Mouse (Mus musculus): ENCODE data around the gene Fbrsl1. TPM values are rescaled to one million over a fixed set of nuclear protein-coding genes. Genes with fewer than 3 reads are reported as not detected.

Gene Fbrsl1
- total RNA-seq (2021) = 10 to 100 TPM; 82.5 to 90.6 TPM
- long read RNA-seq, transcript Fbrsl1-204 (1 exons, 1,988 nt) = major isoform, 6 of 18 reads
- long read RNA-seq, partial matches to known transcripts = 1 of 18 reads
- long read RNA-seq, other reads (novel, unspliced or antisense) = 6 of 18 reads

DNA sequence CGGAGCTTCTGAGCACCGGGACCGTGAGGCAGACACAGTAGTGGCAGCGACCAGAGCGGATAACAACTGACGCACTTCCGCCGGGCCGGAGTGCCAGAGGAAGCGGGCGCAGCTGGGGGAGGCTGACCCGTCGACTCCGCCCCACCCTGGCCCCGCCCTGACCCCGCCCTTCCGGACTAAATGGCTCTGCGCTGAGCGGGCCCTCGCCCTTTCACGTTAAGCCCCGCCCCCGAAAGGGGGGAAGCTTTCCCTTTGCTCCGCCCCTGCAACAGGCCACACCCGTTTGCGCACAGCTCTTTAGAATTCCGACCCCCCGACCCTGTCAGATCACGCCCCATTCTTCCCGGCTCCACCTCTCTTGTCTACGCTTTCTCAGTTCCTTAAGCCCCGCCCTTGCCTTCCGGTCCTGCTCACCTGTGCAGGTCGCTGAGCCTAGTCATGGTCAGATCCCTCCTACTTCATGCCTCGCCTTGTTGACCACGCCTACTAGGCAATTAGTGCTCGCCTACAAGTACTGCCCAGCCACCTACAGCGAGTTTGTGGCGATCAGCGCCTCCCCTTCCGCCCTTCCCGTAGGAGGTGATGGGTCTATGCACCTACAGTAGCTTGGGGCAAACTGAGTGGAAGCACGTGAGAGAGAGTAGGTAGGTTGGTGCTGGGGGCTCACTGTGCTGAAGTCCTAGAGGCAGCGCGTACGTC lies at the start of gene Fbrsl1:
Fbrsl1 (minus strand) TSS at position 68 of the 699 bp plus-strand sequence.
- peak; percentile 88 to 94 for DNase-seq (ENCODE audit: low spot score in 2 of 2)

DNA sequence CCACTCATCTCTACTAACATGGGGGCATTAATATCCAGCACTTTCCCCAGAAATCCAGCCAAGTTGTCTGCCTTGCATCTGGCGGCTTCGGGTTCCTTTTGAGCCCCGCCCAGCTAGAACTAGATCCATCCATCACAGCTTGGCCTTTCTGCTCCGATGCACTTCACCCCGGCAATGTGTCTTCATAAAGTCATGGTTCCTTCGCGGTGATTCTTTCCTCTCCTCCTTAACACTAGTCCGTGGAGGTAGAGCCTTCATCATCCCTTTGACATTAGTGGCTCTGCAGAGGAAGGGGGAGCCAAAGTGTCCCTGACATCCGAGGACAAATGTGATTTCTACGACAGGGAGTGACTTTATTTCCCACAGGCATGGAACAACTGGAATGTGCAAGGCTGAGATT lies 49.8 kb upstream of the Fbrsl1 start:
- DNase-seq (ENCODE audit: low spot score in 2 of 2) = no peak

DNA sequence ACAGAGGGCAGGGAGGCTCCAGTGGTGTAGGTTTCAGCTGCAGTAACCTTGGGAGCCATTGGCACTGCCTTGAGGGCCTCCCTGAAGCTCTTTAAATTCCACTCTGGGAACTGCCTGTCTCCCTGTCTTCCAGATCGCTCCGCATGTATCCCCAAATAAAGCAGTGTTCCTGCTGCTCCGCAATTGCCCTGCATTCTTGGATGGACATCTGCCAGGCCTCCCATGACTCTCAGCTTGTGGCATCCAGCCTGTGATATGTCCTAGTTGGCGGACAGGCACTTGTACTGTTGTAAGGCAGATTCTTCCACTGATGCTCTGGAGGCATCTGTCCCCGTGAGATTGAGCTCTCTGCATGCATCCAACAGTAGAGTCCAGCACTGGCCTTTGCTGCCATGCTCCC lies 49.3 kb upstream of the Fbrsl1 start:
- no peak for DNase-seq (ENCODE audit: low spot score in 2 of 2)

DNA sequence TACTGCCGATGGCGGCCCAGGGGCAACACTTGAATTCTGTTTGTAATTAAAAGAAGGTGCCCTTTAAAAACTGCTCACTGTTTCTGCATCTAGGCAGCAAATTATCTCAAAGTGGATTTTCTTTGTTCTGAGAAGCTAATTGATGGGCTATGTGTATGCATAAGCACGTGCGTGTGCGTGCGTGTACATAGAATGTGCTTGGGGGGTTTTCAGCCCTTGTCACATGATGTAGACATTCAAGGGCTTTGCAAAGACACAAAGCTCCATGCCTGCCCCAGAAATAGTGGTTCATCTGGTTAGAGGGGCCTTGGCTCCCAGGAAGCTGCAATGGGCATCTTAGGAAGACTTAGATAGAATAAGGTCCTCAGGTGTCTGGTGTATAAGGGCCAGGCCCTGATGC lies 46.7 kb upstream of the Fbrsl1 start:
- DNase-seq (ENCODE audit: low spot score in 2 of 2) = no peak

DNA sequence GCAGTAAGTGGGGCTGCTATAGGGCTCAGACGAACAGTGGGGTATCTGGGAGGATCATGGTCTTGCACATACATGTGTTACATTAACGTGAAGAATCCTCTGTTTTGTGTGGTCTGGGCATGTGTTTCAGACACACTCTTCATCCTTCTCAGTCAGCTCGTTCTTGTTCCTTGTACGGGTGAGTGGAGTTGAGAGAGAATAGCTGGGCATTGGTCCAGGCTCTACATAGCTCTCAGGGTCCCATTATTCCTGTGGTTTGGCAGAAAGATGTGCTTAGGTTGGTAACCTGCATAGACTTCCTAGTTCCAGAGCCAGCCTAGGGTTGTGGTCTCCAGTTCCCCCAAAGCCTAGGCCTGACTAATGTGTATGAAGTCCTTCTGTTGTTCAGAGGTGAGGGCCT lies 46.1 kb upstream of the Fbrsl1 start:
- DNase-seq (ENCODE audit: low spot score in 2 of 2) = no peak

DNA sequence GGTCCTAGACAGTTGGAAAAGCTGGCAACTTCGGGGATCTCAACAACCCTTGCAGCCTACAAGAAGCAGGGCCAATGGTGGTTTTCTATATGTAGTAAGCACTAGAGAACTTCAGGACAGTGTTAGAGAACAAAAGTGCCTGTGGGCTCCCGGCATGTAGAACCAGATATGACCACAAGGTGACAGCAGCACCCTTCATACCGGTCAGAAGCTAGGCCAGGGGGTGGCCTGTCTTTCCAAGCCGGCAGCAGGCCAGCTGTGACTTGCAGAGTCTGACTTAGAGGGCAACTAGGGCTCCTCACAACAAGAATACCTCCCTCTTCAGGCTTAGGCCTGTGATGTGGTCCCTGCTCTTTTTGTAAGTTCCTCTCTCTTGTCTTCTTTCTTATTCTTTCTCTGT lies 45.5 kb upstream of the Fbrsl1 start:
- peak; percentile 82 to 85 for DNase-seq (ENCODE audit: low spot score in 2 of 2)

DNA sequence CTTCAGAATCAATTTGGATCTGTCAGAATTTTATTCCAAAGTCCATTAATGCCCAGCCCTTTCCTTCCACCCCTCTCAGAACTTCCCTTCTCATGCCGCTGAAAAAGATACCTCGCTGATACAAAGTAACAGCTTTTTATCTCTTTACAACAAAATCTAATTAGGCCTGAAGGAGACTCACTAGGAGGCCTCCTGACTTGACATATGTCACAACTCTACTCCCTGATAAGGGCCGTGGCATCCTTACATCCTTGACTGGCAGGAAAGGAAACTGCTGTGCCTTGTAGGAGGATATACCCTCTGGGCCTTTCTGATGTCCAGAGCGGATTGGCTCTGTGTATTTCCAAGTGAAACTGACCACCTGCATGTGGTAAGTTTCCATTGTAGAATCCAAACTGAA lies 41.3 kb upstream of the Fbrsl1 start:
- DNase-seq (ENCODE audit: low spot score in 2 of 2) = no peak

DNA sequence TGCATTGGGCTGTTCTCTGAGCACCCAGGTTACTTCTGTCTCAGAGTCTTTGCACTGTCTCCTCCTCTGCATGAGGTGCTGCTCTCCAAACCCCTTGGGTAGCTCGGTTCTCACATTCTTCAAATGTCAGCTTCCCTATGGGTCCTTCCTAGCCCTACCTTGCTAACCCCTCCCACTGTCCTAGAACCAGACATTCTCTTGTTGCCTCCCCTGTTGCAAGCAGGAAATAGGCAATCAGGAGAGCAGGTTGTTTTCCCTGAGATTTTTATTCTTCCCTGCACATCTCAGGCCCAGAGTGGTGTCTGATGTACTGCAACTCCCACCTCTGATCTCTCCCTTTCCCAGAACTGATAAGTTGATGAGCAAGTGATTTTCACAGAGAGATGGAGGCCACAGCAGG lies 39.6 kb upstream of the Fbrsl1 start:
- DNase-seq (ENCODE audit: low spot score in 2 of 2) = no peak

DNA sequence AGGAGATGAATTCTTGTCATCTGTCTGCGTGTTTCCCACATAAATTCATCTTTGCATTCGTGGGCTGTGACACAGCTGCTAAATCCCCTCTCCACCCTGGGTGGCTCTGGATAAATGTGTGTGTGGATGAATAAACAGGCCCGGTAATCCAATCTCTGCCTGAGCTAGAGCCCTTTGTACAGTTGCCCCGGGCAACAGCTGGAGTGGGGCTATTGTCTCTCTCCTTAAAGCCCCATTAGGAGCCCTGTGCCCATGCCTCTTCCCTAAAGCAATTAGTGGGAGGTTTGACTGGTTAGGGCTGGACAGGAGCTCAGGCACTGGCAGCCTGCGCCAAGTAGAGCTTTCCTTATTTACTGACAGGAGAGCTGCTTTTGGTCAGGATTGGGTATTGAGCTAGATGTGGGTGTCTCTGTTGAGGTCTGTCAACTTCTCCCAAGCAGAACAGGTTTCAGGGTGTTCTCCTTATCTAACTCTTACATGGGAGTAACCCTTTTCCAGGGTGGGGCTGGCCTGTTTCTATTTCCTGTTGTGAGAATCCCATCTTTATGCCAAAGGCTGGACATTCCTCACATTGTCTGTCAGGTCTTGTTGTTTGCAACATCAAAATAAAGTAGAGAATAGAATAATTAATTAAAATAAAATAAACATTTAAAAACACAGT lies 38.5 kb upstream of the Fbrsl1 start:
- DNase-seq (ENCODE audit: low spot score in 2 of 2) = no peak

DNA sequence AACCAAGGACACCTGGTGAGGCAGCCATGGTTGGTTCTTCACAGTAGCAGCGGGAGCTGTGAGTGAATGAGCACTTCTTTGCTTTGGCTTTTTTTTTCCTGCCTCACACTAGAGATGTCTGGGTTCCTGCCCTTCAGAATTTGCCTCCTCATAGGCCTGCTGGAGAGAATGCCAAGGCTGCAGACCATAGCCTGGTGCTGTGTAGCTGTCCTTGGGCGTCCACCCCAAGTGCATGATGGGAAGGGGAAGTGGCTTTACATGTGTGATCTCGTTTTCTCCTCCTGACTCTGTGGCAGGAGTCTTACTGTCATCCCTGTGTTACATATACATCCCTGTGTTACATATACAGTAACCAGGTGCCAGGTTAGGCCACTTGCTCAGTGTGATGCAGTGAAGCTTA lies 36.4 kb upstream of the Fbrsl1 start:
- no peak for DNase-seq (ENCODE audit: low spot score in 2 of 2)

DNA sequence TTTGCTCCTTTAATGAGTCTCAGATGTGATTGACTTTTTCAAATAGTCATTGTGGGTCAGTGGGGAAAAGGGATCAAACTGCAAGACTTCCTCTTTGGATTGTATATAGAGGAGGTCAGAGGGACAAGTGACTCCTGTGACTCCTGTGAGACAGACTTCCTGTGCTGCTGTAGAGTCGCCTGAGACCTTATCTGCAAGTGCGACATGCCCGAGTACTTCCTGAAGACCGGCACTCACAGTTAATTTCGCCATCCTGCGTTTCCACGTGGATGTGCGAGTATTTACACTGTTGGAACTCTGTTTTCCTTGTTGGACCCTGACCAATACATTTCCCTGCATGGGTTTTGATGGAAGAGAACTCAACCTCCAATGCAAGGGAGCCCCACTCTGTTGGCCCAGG lies 30.9 kb upstream of the Fbrsl1 start:
- no peak for DNase-seq (ENCODE audit: low spot score in 2 of 2)

DNA sequence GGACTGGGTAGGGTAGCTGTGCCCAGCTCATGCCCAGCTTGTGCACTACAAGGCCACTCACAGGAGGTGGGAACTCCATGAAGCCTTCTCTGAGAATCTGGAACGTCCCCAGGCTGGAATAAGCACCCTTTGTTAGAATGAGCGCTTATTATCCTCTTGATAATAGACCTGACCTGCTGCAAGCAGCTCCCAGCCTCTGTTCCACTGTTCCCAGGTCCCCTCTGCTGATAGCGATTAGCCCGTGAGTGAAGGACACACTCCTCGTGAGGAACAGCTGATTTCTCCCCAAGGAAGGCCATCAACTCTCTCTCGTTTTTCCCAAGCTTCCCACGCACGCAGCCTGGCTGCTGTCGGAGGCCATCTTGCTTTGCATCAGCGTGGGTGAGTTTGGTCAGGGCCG lies 25.9 kb upstream of the Fbrsl1 start:
- DNase-seq (ENCODE audit: low spot score in 2 of 2) = no peak

DNA sequence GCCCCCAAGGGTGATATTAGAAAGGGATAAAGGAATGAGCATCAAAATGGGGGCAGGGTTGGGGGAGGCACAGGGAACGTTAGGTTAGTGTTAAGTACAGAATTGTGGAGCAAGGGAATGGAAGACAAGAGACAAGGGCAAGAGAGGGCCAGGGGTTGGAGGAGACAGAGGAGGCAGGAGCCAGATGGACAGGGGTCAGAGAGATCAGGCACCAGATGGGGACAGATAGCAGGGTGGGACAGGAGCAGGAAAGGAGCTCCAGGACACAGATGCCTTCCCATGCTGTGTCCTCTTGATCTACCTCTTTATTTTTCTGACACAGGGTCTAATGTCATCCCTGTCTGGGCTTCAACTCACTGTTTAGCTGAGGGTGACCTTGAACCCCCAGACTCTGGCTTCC lies 24.5 kb upstream of the Fbrsl1 start:
- DNase-seq (ENCODE audit: low spot score in 2 of 2) = no peak

DNA sequence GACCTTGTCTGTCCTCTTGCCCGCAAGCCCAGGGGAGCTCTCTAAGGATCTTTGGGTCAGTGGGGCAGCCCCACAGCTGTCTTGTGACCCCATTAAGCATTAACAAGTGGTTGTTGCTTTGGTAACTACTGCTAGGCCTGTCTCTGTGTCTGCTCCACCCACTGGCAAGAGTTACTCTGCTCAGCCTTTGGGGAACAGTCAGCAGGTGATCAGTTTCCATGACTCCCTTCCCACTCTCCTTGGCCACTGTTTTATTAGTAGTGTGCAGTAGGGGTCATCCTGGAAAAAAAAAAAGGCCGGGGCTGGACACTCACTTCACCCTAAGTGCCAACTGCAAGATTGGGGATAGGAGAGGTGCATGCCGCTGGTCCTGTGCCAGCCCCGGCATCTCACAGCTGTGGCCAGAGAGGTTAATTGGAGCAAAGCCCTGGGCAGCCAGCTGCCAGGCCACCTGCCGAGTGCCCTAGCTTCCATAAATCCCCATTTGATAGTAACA lies 23.7 kb upstream of the Fbrsl1 start:
- DNase-seq (ENCODE audit: low spot score in 2 of 2) = peak in 1 of 2 experiments; percentile 25

DNA sequence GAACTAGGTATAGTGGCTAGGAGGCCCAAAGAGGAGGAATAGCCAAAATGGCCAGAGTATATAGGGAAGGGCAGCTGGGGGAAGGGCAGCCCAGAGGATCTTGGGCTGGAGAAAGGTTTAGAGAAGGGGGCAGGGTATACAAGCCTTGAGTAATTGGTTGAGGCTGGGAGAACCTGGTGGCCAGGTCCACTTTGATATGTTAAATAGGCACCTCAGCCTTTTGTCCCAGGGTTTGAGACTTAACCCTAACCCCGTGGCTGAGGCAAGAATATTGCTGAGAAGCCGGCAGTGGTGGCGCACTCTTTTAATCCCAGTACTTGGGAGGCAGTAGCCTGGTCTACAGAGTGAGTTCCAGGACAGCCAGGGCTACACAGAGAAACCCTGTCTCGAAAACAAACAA lies 23.0 kb upstream of the Fbrsl1 start:
- DNase-seq (ENCODE audit: low spot score in 2 of 2) = no peak

DNA sequence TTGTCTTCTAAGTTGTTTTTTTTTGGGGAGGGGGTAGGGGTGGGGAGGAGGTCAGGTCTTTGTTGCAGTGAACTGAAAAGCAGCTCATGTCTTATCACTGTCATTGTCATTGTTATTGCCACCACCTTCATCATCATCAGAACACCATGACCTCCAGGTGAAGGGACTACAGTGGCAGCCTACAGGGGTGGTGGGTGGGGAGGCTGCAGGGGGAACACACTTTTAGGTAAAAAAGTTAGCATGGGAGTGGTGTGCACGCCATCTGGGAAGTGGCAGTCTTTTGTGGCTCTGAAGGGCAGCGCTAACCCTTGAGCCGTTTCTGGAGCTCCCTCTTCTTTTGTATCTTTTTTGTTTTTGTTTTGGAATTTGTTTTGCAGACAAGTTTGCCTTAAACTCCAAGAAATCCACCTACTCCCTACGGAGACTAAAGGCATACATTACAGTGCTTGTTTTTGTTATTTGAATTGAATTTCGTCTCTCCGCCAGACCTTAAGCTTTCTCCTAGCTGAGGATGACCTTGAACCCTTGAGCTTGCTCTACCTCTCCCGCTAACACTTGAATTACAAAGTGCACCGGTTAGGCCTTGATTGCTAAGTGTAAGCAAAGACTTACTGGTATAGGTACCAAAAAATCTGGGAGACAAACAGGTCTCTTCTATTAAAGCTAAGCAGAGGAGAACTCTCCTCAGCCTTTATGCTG lies 21.1 kb upstream of the Fbrsl1 start:
- DNase-seq (ENCODE audit: low spot score in 2 of 2) = no peak

DNA sequence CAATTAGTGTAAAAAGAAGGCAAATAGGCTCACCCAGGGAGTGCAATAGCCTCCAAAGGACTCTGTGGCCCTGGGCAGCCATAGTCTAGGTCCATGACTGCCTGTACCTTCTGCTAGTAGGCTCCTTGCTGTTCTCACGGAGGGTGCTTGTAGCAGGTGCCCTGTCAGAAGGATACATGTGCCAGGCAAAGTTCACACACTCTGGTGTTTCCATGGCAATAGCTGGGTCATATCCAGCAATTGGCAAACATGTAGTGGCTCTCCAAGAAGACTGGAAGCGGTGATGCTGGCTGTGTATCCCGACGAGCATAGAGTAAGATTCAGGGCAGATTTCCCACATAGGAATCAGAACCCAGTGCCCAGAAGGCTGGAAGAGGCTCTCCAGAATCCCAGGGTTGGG lies 20.0 kb upstream of the Fbrsl1 start:
- no peak for DNase-seq (ENCODE audit: low spot score in 2 of 2)

DNA sequence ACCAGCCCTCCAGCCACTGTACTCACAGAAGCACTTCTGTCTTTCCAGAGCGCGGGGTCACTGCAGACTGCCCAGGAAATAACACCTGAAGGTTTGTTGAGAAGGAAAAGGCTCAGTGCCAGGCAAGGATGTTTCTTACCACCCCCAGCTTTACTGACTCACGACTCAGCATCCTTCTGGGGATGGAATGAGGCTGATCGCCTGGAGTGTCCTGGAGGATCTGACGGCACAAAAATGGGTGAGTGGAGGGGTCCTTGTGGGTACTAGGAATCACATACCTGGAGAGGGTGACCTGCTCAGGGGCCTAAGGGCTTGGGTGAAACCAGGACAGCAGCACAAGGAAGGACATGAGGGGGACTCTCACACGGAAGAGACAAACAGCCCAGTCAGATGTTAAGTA lies 19.4 kb upstream of the Fbrsl1 start:
- DNase-seq (ENCODE audit: low spot score in 2 of 2) = no peak

DNA sequence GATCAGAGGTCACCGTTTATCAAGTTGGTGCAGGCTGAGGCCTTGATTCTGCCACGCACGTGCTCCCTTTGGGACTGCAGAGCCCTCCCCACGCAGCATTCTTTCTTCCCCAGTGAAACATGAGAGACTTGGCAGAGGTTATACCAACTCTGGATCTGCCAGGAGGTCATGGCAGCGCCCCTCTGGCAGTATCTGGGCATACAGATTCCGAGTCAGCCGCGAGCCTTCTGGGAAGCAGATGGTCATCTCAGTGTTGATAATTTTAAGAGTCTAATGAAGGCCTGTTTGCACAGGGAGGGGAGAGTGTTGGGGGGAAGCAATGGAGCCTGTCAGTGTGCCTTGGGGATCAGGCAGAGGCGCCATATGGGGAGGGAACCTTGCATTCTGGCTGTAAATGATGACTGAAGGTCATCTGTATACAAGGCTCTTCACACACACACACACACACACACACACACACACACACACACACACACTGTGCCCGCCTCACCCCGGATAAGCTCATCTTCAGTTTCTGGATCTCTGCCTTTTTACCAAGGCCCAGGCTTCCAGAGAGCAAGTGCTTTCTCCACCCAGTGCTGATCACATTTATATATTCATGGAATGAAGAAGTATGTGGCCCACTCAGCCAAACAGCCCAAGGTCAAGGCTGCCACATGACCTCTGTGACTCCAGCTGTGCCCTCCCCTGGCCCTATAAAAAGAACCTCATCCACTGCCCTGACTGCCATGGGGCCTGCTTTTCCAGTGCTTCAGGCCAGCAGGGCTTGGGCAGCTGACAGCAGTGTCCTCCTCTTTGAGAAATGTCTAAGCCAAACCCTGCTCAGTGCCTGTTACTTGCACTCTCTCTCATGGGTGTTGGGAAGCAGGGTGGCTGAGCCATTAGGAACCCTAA lies 18.5 kb upstream of the Fbrsl1 start:
- peak; percentile 31 to 44 for DNase-seq (ENCODE audit: low spot score in 2 of 2)

DNA sequence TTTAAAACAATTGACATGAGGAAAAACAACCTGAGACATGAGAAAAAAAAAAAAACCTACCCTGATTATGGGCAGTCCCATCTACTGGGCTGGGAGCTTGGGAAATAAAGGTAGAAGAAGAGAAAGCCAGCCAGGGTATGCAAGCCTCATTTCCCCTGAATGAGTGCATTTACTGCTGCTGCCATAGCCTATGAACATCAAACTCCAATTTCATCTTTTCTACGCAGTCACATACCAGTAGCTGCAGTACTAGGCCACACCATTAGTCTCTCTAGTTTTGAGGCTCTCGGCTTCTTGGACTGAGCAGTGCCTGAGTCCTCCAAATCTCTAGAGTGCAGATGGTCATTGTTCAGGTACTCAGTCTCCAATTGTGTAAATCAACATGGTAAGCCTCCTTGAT lies 14.3 kb upstream of the Fbrsl1 start:
- no peak for DNase-seq (ENCODE audit: low spot score in 2 of 2)

DNA sequence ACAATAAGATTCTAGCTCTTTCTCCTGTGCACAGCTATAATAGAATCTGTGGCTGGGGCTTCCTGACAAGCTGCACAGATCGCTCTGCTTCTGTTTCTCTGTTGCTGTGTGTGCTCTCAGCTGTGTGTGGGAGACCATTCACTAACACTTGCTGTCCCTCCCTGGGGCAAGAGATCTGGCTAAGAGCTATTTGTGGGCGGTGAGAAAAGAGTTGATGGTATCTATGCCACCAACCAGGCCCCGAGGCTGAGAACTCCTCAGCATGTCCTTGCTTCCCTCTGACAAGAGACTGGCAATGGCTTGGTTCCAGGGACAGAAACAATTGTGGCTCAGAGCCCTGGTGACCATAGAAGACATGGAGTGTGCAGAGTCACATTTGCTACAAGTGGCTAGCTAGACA lies 10.6 kb upstream of the Fbrsl1 start:
- peak; percentile 46 to 48 for DNase-seq (ENCODE audit: low spot score in 2 of 2)

Measured in layer of hippocampus, postnatal 10 days (tissue).